Mouse (Mus musculus) neural tube, embryonic 11.5 days (tissue): ENCODE measurements around the gene Prr5. TPM values are rescaled to one million over a fixed set of nuclear protein-coding genes. Genes with fewer than 3 reads are reported as not detected.
A peak's percentile ranks its signal among the peaks of the same experiment; 100 is the strongest.

ENCODE experiments used
- ATAC-seq: fragments of 200-750 bp; cut with Nextera tagmentation; 2 replicates; pipeline ENCODE4 v1.8.0; 2017; ENCODE audit warnings: moderate number of reproducible peaks, mild to moderate bottlenecking, moderate TSS enrichment, moderate library complexity; ENCODE audit not compliant: insufficient read depth, low FRiP score, low TSS enrichment
- DNase-seq: peaks from one replicate; pipeline ENCODE4 v3.0.0-alpha.2; 2015; ENCODE audit warnings: low spot score
- H3K27ac ChIP-seq: fragments of 300-500 bp; sonication (generic); 2 replicates; pipeline ENCODE4 v1.5.1; 2014; ENCODE audit warnings: low read depth, mild to moderate bottlenecking, low read length
- H3K27me3 ChIP-seq: fragments of 300-500 bp; sonication (generic); 2 replicates; pipeline ENCODE4 v1.6.1; 2014; ENCODE audit warnings: mild to moderate bottlenecking, low read length, mixed read lengths; ENCODE audit not compliant: control insufficient read depth, insufficient read depth
- H3K36me3 ChIP-seq: fragments of 300-500 bp; sonication (generic); 2 replicates; pipeline ENCODE4 v1.6.1; 2014; ENCODE audit warnings: mild to moderate bottlenecking, low read length, moderate library complexity, mixed read lengths; ENCODE audit not compliant: control insufficient read depth, insufficient read depth
- H3K4me1 ChIP-seq: fragments of 300-500 bp; sonication (generic); 2 replicates; pipeline ENCODE4 v1.6.1; 2014; ENCODE audit warnings: low read length, mixed read lengths; ENCODE audit not compliant: control insufficient read depth, insufficient read depth
- H3K4me2 ChIP-seq: fragments of 300-500 bp; sonication (generic); 2 replicates; pipeline ENCODE4 v1.6.1; 2014; ENCODE audit warnings: low read depth, mild to moderate bottlenecking, moderate library complexity
- H3K4me3 ChIP-seq: fragments of 300-500 bp; sonication (generic); 2 replicates; pipeline ENCODE4 v1.5.1; 2014; ENCODE audit warnings: low read depth, low read length
- H3K9ac ChIP-seq: fragments of 300-500 bp; sonication (generic); 2 replicates; pipeline ENCODE4 v1.6.1; 2014; ENCODE audit warnings: mild to moderate bottlenecking, low read length
- H3K9me3 ChIP-seq: fragments of 300-500 bp; sonication (generic); 2 replicates; pipeline ENCODE4 v1.6.1; 2016; ENCODE audit warnings: low read length; ENCODE audit not compliant: control insufficient read depth
- WGBS: fragments of 180-500 bp; shearing (Covaris S2); extraction: QIAGEN DNeasy Blood & Tissue Kit; methylation state at CpG from one replicate; pipeline ENCODE4 v1.1.7; 2014; 5-methylcytosine and 5-hydroxymethylcytosine counted together
- polyA plus RNA-seq: library from polyadenylated mRNA; unstranded; fragments of >200 nt; fragmentation: Nextera tagmentation; extraction: Ambion mirVana; gene quantifications from 2 replicates; pipeline ENCODE4 v1.2.1, GENCODE M21; 2014

Gene Prr5
- polyA plus RNA-seq, 1 experiment from 2014 or later: 19.3 TPM

DNA sequence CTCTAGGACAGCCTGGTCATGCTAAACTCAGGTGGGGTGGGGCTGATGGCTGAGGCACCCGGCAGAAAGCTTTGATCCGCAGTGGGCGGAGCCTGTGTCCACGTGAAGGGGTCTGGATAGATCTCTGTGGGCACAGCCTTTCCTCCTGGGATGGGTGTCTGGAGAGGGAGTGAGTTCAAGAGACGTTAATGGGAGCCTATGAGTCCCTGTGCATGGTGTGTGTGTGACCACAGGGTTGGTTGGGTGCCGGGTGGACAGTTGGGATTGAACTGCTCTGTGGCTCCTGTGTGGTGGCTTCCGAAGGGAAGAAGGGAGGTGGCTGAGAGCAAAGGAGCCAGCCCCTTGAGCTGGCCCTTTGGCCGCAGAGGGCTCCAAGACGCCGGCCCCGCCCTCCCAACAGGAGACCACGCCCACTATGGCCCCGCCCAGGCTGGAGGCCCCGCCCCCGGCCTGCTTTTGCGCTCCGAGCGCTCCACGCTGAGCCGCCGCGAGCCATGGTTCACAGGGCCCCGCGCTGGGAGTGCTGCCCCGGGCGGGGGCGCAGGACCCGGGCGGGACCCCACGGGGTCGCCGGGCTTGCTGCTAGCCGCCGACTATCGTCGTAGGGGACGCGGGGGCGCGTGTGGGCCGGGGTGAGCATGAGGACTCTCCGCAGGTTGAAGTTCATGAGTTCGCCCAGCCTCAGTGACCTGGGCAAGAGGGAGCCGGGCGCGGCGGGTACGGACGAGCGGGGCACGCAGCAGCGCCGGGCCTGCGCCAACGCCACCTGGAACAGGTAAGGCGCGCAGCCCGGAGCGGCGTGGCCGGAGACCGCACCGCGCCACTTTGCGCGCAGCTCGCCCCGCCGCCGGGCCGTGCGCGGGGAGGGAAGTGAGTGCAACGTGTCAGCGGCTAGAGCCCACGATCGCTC is 11.4 kb downstream of the Prr5 start:
- Histone ChIP-seq H3K4me3 (peak overlapping the region; percentile 60), H3K9ac (peak overlapping the region; percentile 54), H3K36me3 (no peaks in the 10 kb centered on the region), H3K4me1 (peaks cover 3% of the 10 kb centered on the region), H3K27ac (peak overlapping the region; percentile 41; the same call in 1 of the 2 replicates), H3K4me2 (peak overlapping the region; percentile 94), H3K27me3 (no peaks in the 10 kb centered on the region), H3K9me3 (no peaks in the 10 kb centered on the region)
- WGBS: under 1% methylated on average over 60 of the region's 77 CpGs
- DNase-seq (peak; percentile 88), ATAC-seq (peak; percentile 75)

DNA sequence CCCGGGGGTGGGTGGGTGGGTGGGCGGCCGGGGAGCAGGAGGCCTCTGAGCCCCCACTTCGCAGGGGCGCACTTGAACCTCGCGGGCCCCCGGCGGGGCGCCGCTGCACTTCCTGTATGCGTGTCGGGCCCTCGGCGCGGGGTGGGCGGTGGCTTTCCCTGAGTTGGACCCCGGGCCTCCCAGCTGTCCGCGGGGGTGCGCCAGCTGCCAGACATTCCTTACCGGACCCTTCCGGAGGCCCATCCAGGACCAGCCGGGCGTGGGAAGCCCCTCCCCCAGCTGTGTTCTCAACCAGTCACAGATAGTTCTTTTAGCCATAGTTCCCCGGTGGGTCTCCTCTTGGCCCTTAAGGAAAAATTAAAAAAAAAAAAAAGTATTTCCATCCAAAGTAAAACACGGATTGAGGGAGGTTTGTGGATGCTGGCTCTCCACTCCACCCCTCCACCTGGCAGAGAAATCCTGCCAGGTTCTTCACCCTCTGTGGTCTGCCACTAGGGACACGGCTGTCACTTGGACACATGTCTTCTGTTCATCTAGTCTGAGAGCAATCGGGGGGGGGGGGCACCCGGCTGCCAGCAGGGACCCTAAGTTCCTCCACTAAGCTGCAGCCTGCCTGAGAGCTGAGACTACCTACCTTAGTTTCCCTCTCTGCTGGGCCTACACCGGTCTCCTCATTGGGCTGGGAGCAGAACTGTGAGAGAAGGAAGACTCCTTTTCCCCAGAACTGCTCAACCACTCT is 12.2 kb downstream of the Prr5 start:
- Histone ChIP-seq H3K4me2 (peak overlapping the region; percentile 94), H3K27ac (peak overlapping the region; percentile 41; the same call in 1 of the 2 replicates), H3K4me3 (peak overlapping the region; percentile 60), H3K27me3 (no peaks in the 10 kb centered on the region), H3K9me3 (no peaks in the 10 kb centered on the region), H3K9ac (peak overlapping the region; percentile 54), H3K36me3 (no peaks in the 10 kb centered on the region), H3K4me1 (peaks cover 3% of the 10 kb centered on the region)
- 1% methylated on average over 31 of the region's 31 CpGs for WGBS
- DNase-seq (peak; percentile 78), ATAC-seq (peak; percentile 51; the same call in 1 of the 2 replicates)

- peak overlapping the region; percentile 94 for H3K4me2 ChIP-seq
- no peaks in the 10 kb centered on the region for H3K36me3 ChIP-seq
- H3K9me3 ChIP-seq: no peaks in the 10 kb centered on the region
- DNase-seq: no peak
- no peak for ATAC-seq
- H3K4me1 ChIP-seq: peaks cover 3% of the 10 kb centered on the region
- WGBS: 71% methylated on average over 3 of the region's 3 CpGs
- no peak overlapping the region for H3K9ac ChIP-seq
- H3K4me3 ChIP-seq: peak overlapping the region; percentile 60; the same call in 1 of the 2 replicates
- no peak overlapping the region for H3K27ac ChIP-seq
- no peaks in the 10 kb centered on the region for H3K27me3 ChIP-seq
Measured at GRCm38 (mm10) chr15:84682206-84682605, 12.8 kb downstream of the Prr5 start.

- Histone ChIP-seq H3K9ac (no peak overlapping the region), H3K27ac (no peak overlapping the region), H3K4me3 (no peak overlapping the region), H3K4me1 (peaks cover 3% of the 10 kb centered on the region), H3K36me3 (no peaks in the 10 kb centered on the region), H3K9me3 (no peaks in the 10 kb centered on the region), H3K4me2 (no peak overlapping the region), H3K27me3 (no peaks in the 10 kb centered on the region)
- no peak for DNase-seq
- ATAC-seq: no peak
- 74% methylated on average over 5 of the region's 5 CpGs for WGBS
Measured at GRCm38 (mm10) chr15:84682821-84683220, 13.4 kb downstream of the Prr5 start.

- H3K27ac ChIP-seq: no peak overlapping the region
- H3K9me3 ChIP-seq: no peaks in the 10 kb centered on the region
- no peak overlapping the region for H3K4me2 ChIP-seq
- DNase-seq (no peak), ATAC-seq (no peak)
- no peak overlapping the region for H3K4me3 ChIP-seq
- H3K36me3 ChIP-seq: no peaks in the 10 kb centered on the region
- 61% methylated on average over 5 of the region's 5 CpGs for WGBS
- H3K9ac ChIP-seq: no peak overlapping the region
- H3K27me3 ChIP-seq: no peaks in the 10 kb centered on the region
- peaks cover 3% of the 10 kb centered on the region for H3K4me1 ChIP-seq
Measured at GRCm38 (mm10) chr15:84684520-84684919, 15.1 kb downstream of the Prr5 start.

- 63% methylated on average over 3 of the region's 3 CpGs for WGBS
- Histone ChIP-seq H3K27ac (no peak overlapping the region), H3K27me3 (no peaks in the 10 kb centered on the region), H3K36me3 (no peaks in the 10 kb centered on the region), H3K4me3 (no peak overlapping the region), H3K9me3 (no peaks in the 10 kb centered on the region), H3K4me2 (no peak overlapping the region), H3K9ac (no peak overlapping the region), H3K4me1 (peaks cover 3% of the 10 kb centered on the region)
- no peak for DNase-seq
- no peak for ATAC-seq
Measured at GRCm38 (mm10) chr15:84685417-84685816, 16.0 kb downstream of the Prr5 start.

DNA sequence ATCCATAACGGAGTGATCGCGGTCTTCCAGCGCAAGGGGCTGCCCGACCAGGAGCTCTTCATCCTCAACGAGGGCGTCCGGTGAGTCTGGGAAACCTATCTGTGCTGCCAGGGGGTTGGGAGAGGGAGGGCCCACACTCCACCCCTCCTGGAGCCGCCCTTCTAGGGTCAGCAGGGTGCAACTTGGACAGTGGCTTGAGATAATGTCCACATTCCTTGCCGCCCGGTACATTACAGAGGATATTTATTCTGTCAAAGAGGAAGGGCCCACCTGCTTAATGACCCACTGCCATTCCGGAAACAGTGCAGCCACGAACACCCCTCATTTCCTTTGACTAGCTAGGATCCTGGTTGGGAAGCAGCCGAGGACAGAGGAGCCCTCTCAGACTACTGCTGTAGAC is 18.5 kb downstream of the Prr5 start:
- no peak for DNase-seq
- H3K36me3 ChIP-seq: no peaks in the 10 kb centered on the region; the same call in 1 of the 2 replicates
- no peak overlapping the region for H3K27ac ChIP-seq
- no peak overlapping the region for H3K9ac ChIP-seq
- no peak for ATAC-seq
- 72% methylated on average over 14 of the region's 14 CpGs for WGBS
- no peaks in the 10 kb centered on the region for H3K9me3 ChIP-seq
- H3K27me3 ChIP-seq: no peaks in the 10 kb centered on the region
- no peak overlapping the region for H3K4me2 ChIP-seq
- H3K4me1 ChIP-seq: no peaks in the 10 kb centered on the region
- no peak overlapping the region for H3K4me3 ChIP-seq

DNA sequence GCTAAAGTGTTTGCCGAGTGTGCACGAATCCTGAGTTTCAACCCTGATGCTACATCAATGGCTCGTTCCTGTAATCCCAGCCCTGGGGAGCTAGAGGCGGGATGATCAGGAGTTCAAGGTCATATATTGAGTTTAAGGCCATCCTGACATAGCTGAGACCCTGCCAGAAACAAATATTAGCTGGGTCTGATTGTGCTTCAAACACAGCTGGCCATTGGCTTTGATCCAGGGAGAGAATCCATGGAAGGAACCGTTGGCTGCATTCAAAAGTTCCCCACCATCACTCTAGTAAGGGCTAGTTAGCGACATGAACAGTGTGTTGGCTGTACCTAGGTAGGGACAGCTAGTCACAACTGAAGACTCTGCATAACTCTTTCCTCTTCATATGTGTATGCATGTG is 19.9 kb downstream of the Prr5 start:
- DNase-seq (no peak), ATAC-seq (no peak)
- no peaks in the 10 kb centered on the region for H3K27me3 ChIP-seq
- H3K9me3 ChIP-seq: no peaks in the 10 kb centered on the region
- H3K36me3 ChIP-seq: no peaks in the 10 kb centered on the region; the same call in 1 of the 2 replicates
- no peak overlapping the region for H3K4me3 ChIP-seq
- no peaks in the 10 kb centered on the region for H3K4me1 ChIP-seq
- H3K9ac ChIP-seq: no peak overlapping the region
- no peak overlapping the region for H3K27ac ChIP-seq
- 88% methylated on average over 6 of the region's 6 CpGs for WGBS
- H3K4me2 ChIP-seq: no peak overlapping the region
